Mouse (Mus musculus) G1E (cell line): ENCODE data around the gene Nek9. TPM values are rescaled to one million over a fixed set of nuclear protein-coding genes. Genes with fewer than 3 reads are reported as not detected.

Source experiments
- ATAC-seq: 2 replicates; pipeline ENCODE4 v1.8.0; 2016; ENCODE audit warnings: mild to moderate bottlenecking; ENCODE audit not compliant: insufficient number of reproducible peaks, poor library complexity, low FRiP score, severe bottlenecking; ENCODE audit errors: extremely low read depth
- DNase-seq: peaks from one replicate; pipeline ENCODE4 v3.0.0; 2012; ENCODE audit warnings: low spot score
- H3K27me3 ChIP-seq: 2 replicates; pipeline ENCODE4 v1.6.1; 2012; ENCODE audit warnings: mild to moderate bottlenecking, low read length, inconsistent platforms; ENCODE audit not compliant: insufficient read depth
- H3K36me3 ChIP-seq: replicated peaks from 2 replicates; pipeline ENCODE3; 2012; ENCODE audit warnings: mild to moderate bottlenecking, inconsistent platforms
- H3K4me1 ChIP-seq: 2 replicates; pipeline ENCODE4 v1.6.1; 2012; ENCODE audit warnings: low read depth, low read length, inconsistent platforms, mixed read lengths; ENCODE audit not compliant: insufficient read depth
- H3K4me3 ChIP-seq: 2 replicates; pipeline ENCODE4 v1.5.1; 2012; ENCODE audit warnings: low read depth, mild to moderate bottlenecking, inconsistent platforms, low read length, moderate library complexity, mixed read lengths
- H3K9me3 ChIP-seq: replicated peaks from 2 replicates; pipeline ENCODE4 v1.6.1; 2012; ENCODE audit warnings: inconsistent platforms
- CTCF ChIP-seq: IDR thresholded peaks from 2 replicates; pipeline ENCODE4 v1.5.1; 2012; ENCODE audit warnings: low read depth, low read length, inconsistent platforms, mixed read lengths
- GATA1 ChIP-seq: IDR thresholded peaks from 2 replicates; pipeline ENCODE4 v1.6.1; 2012; ENCODE audit warnings: borderline replicate concordance, low read length, inconsistent platforms, mixed read lengths
- GATA2 ChIP-seq: IDR thresholded peaks from 2 replicates; pipeline ENCODE4 v1.6.1; 2012; ENCODE audit warnings: low read depth, low read length, inconsistent platforms, borderline replicate concordance
- POLR2AphosphoS5 ChIP-seq: IDR thresholded peaks from 2 replicates; pipeline ENCODE4 v1.6.1; 2012; ENCODE audit warnings: low read depth, low read length, inconsistent platforms; ENCODE audit not compliant: insufficient replicate concordance
- TAL1 ChIP-seq: conservative IDR thresholded peaks from 2 replicates; pipeline ENCODE4 v1.6.1; 2012; ENCODE audit warnings: low read depth, low read length, inconsistent platforms, mixed read lengths
- polyA plus RNA-seq: library from polyadenylated mRNA; stranded (reverse); fragments of >175 nt; gene quantifications from 2 replicates; pipeline ENCODE4 v1.2.3, GENCODE M21; 2012
- total RNA-seq, 2 experiments: library from RNA; stranded (forward) in 1 of 2; stranded (reverse) in 1 of 2; fragments of 200-1000 nt in 1 of 2; fragments of >200 nt in 1 of 2; fragmentation: Nextera tagmentation in 1 of 2; gene quantifications; 2 replicates each; pipeline ENCODE4 v1.2.3; 2014 to 2017

Gene Nek9
- total RNA-seq (2014; fragmentation: Nextera tagmentation) (126 TPM in 2 replicates), total RNA-seq (2017) (59.1 and 62.9 TPM in 2 replicates), polyA plus RNA-seq (30.3 and 30.5 TPM in 2 replicates)

DNA sequence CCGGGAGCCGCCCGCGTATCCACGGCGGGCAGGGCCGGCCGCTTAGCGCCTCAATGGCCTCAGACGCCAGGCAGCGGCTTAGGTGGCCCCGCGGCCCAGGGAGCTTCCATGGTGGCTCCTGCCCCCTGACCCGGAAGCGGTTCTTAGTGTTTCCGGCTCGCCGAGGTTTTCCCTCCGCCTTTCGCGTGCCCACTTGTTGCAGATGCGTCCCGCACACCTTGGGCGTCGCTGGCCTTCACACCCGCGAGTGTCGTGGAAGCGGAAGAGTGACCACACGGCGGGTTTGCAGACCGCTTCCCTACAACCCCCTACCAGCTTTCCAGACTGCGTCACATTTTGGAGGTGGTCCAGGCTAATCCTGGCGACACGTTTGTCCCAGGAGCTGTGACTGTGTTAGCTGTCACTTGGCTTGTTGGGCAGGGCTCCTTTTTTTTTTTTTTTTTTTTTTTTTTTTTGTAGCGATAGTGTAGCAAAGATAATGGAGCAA, at the start of gene Nek9:
Gene Nek9 (minus strand): TSS at position 120 of the 487 bp plus-strand sequence.
- no peak for TF ChIP-seq GATA2
- TF ChIP-seq GATA1: no peak
- TF ChIP-seq TAL1: no peak
- TF ChIP-seq POLR2AphosphoS5: no peak
- TF ChIP-seq CTCF: no peak
- Histone ChIP-seq H3K9me3 (no peaks in the 10 kb centered on the region), H3K4me1 (peaks cover 51% of the 10 kb centered on the region), H3K36me3 (peaks cover 51% of the 10 kb centered on the region), H3K27me3 (no peaks in the 10 kb centered on the region), H3K4me3 (peak within 1 kb of the TSS; percentile 88)
- peak; percentile 50 for ATAC-seq
- DNase-seq: peak; percentile 86

DNA sequence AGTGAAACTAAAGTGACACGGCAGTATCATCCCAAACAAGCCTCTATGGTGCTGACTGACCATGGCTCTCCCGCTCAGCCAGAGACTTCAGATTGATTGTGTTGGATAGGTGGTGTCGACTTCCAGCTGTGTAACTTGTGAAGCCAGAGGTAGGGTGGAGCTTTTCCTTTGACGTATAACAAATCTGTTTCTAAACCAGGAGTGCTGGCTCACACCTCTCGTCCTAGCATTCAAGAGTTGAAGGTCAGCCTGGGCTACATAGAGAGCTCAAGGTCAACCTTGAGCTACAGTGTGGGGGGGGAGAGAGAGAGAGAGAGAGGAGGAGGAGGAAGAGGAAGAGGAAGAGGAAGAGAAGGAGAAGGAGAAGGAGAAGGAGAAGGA, 46.8 kb upstream of the Nek9 start:
- H3K27me3 ChIP-seq: peaks cover 5% of the 10 kb centered on the region
- DNase-seq (no peak), ATAC-seq (no peak)
- H3K9me3 ChIP-seq: no peaks in the 10 kb centered on the region
- TF ChIP-seq CTCF: no peak
- no peak for TF ChIP-seq POLR2AphosphoS5
- TF ChIP-seq GATA2: no peak
- no peak for TF ChIP-seq GATA1
- TF ChIP-seq TAL1: no peak
- H3K4me3 ChIP-seq: peak overlapping the region; percentile 30; the same call in 1 of the 2 replicates
- no peaks in the 10 kb centered on the region for H3K36me3 ChIP-seq
- H3K4me1 ChIP-seq: peaks cover 74% of the 10 kb centered on the region

DNA sequence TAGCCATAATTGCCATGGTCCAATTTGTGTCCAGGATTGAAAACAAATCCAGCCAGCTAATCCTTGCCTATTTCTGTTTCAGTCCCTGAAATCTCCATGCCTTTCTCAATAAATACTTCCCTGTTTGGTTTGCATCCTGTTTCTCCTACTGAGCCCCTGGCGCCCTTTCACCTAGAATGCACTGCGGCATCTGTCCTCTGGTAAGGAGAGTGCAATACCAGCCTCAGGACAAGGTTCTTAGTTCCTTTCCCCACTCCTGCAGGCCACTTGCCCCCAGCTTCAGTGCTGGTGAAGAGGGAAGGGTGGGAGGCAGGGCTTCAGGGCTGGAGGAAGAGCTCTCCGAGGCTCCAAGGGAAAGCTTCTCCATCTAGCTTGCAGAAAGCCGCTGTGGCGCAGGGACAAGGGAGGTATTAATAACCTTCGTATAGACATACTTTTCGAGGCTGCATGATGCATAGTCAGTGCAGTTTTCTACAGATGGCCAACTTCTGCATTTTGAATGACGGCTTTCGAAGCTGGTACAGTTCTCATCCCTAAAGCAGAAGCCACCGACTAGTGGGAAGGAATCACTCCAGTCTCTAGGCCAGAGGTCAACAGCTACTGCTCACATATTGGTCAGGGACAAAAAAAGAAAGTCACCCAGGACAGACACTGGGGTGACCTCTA, 46.3 kb upstream of the Nek9 start:
- H3K4me3 ChIP-seq: peak overlapping the region; percentile 30; the same call in 1 of the 2 replicates
- DNase-seq (no peak), ATAC-seq (no peak)
- no peaks in the 10 kb centered on the region for H3K9me3 ChIP-seq
- H3K4me1 ChIP-seq: peaks cover 74% of the 10 kb centered on the region
- peaks cover 5% of the 10 kb centered on the region for H3K27me3 ChIP-seq
- H3K36me3 ChIP-seq: no peaks in the 10 kb centered on the region
- TF ChIP-seq TAL1: no peak

DNA sequence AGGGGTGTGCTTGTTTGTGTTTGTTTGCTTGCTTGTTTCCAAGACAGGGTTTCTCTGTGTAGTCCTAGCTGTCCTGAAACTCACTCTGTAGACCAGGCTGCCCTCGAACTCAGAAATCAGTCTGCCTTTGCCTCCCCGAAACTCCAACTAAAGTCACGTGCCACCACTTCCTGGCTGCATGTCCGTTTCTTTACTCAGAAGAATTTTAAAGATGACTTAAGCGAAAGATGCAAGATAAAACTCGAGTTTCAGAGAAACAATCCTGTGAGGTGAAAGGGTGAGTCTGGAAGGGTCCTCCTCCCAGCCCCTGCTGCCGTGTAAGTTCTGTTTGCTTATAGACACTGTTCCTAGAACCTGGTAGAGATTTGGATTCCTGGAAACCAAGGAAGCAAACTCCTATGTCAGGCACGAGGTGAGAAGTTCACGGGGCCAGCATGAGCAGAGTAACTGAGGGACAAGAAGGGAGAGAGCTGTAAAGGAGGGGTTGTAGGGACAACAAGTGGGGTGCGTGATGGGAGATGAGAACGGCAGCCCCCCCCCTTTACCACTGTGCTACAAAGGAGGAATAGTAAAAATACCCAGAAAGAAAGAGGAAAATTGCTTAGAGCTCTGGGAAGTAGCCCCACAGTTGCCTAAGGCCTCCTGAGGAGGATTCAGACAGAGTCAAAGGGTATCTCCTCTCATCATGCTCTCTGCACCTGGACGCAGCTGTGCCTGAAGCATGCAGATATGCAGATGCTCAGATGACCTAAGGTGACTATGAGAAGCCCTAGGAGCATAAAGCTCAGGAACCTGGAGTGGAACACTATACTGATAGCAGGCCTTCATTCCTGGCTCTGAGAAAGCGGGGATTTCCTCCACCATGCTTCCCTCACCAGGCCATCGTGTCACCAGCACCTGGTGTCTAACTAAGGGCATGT, 43.9 kb upstream of the Nek9 start:
- Histone ChIP-seq H3K9me3 (no peaks in the 10 kb centered on the region), H3K4me1 (peaks cover 59% of the 10 kb centered on the region), H3K4me3 (no peak overlapping the region; the same call in 1 of the 2 replicates), H3K27me3 (peaks cover 5% of the 10 kb centered on the region), H3K36me3 (no peaks in the 10 kb centered on the region)
- ATAC-seq: peak; percentile 54
- DNase-seq: peak; percentile 41
- TF ChIP-seq TAL1: peak; percentile 83
- TF ChIP-seq POLR2AphosphoS5: no peak
- no peak for TF ChIP-seq GATA2
- no peak for TF ChIP-seq GATA1

DNA sequence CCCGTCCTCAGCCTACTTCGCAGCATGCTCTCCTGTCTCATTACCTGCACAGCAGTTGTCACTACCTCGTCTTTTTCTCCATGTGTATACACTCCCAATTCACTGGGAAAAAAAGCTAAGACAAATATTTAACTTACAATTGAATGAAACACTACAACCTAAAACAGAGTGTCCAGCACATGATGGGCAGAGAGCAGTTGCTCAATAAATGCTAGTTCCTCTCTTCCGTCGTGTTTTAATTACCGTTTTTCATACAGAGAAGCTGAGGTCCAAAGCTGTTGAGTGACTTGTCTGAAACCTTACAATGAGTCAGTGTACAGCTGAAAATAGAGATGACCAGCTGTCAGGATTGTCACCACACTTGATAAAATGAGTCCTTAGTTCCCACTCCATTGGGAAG, 42.4 kb upstream of the Nek9 start:
- H3K36me3 ChIP-seq: no peaks in the 10 kb centered on the region
- no peak for DNase-seq
- no peak for ATAC-seq
- H3K9me3 ChIP-seq: no peaks in the 10 kb centered on the region
- H3K4me3 ChIP-seq: no peak overlapping the region
- peaks cover 54% of the 10 kb centered on the region for H3K4me1 ChIP-seq
- TF ChIP-seq GATA2 (no peak), POLR2AphosphoS5 (no peak)
- H3K27me3 ChIP-seq: peaks cover 3% of the 10 kb centered on the region

DNA sequence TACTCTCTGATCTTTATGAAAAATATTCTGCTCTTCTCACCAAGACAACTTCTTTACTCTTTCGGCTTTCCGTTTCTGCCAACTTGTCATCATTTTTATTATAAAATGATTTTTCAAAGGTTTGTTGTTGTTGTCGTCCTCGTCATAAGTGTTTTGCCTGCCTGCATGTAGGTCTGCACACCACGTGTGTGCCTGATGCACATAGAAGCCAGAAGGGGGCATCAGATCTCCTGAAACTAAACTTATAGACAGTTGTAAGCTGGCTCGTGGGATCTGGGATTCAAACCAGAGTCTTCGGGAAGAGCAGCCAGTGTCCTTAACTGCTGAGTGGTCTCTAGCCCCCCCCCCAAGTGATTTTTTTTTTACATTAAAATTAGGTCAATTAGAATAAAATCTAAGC, 41.8 kb upstream of the Nek9 start:
- no peak for ATAC-seq
- Histone ChIP-seq H3K36me3 (no peaks in the 10 kb centered on the region), H3K4me3 (no peak overlapping the region), H3K9me3 (no peaks in the 10 kb centered on the region), H3K4me1 (peaks cover 52% of the 10 kb centered on the region), H3K27me3 (no peaks in the 10 kb centered on the region)
- TF ChIP-seq GATA1: no peak
- TF ChIP-seq TAL1: no peak
- TF ChIP-seq CTCF: no peak
- TF ChIP-seq POLR2AphosphoS5: no peak
- no peak for TF ChIP-seq GATA2
- no peak for DNase-seq
